Mouse (Mus musculus) neural tube, embryonic 11.5 days (tissue): Measurements from ENCODE around the gene Usp37. TPM values are rescaled to one million over a fixed set of nuclear protein-coding genes. Genes with fewer than 3 reads are reported as not detected.

Experiments used
- ATAC-seq: fragments of 200-750 bp; cut with Nextera tagmentation; 2 replicates; pipeline ENCODE4 v1.8.0; 2017; ENCODE audit warnings: moderate number of reproducible peaks, mild to moderate bottlenecking, moderate TSS enrichment, moderate library complexity; ENCODE audit not compliant: insufficient read depth, low FRiP score, low TSS enrichment
- DNase-seq: peaks from one replicate; pipeline ENCODE4 v3.0.0-alpha.2; 2015; ENCODE audit warnings: low spot score
- H3K27ac ChIP-seq: fragments of 300-500 bp; sonication (generic); 2 replicates; pipeline ENCODE4 v1.5.1; 2014; ENCODE audit warnings: low read depth, mild to moderate bottlenecking, low read length
- H3K27me3 ChIP-seq: fragments of 300-500 bp; sonication (generic); 2 replicates; pipeline ENCODE4 v1.6.1; 2014; ENCODE audit warnings: mild to moderate bottlenecking, low read length, mixed read lengths; ENCODE audit not compliant: control insufficient read depth, insufficient read depth
- H3K36me3 ChIP-seq: fragments of 300-500 bp; sonication (generic); 2 replicates; pipeline ENCODE4 v1.6.1; 2014; ENCODE audit warnings: mild to moderate bottlenecking, low read length, moderate library complexity, mixed read lengths; ENCODE audit not compliant: control insufficient read depth, insufficient read depth
- H3K4me1 ChIP-seq: fragments of 300-500 bp; sonication (generic); 2 replicates; pipeline ENCODE4 v1.6.1; 2014; ENCODE audit warnings: low read length, mixed read lengths; ENCODE audit not compliant: control insufficient read depth, insufficient read depth
- H3K4me2 ChIP-seq: fragments of 300-500 bp; sonication (generic); 2 replicates; pipeline ENCODE4 v1.6.1; 2014; ENCODE audit warnings: low read depth, mild to moderate bottlenecking, moderate library complexity
- H3K4me3 ChIP-seq: fragments of 300-500 bp; sonication (generic); 2 replicates; pipeline ENCODE4 v1.5.1; 2014; ENCODE audit warnings: low read depth, low read length
- H3K9ac ChIP-seq: fragments of 300-500 bp; sonication (generic); 2 replicates; pipeline ENCODE4 v1.6.1; 2014; ENCODE audit warnings: mild to moderate bottlenecking, low read length
- H3K9me3 ChIP-seq: fragments of 300-500 bp; sonication (generic); 2 replicates; pipeline ENCODE4 v1.6.1; 2016; ENCODE audit warnings: low read length; ENCODE audit not compliant: control insufficient read depth
- WGBS: fragments of 180-500 bp; shearing (Covaris S2); extraction: QIAGEN DNeasy Blood & Tissue Kit; methylation state at CpG from one replicate; pipeline ENCODE4 v1.1.7; 2014; 5-methylcytosine and 5-hydroxymethylcytosine counted together
- polyA plus RNA-seq: library from polyadenylated mRNA; unstranded; fragments of >200 nt; fragmentation: Nextera tagmentation; extraction: Ambion mirVana; gene quantifications from 2 replicates; pipeline ENCODE4 v1.2.1, GENCODE M21; 2014

Usp37 gene
- polyA plus RNA-seq, 1 experiment from 2014 or later = 42.6 TPM

DNA sequence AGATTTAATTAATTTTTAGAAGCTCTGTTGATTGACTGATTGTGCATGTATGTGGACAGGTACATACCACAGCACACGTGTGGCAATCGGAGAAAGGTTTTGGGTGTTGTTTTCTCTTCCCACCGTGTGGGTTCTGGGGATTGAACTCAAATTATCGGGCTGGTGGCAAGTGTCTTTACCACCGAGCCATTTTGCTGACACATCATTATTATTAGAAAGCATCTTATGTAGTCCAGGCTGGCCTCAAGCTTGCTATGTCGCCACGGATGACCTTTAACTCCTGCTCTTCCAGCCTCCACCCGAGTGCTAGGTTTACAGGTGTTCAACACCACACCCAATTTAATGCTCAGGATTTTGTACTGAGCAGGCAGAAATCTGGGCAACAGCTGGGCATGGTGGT is 131.4 kb downstream of the Usp37 start:
- H3K36me3 ChIP-seq = no peaks in the 10 kb centered on the region
- 84% methylated on average over 8 of the region's 8 CpGs for WGBS
- no peaks in the 10 kb centered on the region for H3K9me3 ChIP-seq
- DNase-seq (no peak), ATAC-seq (no peak)
- no peaks in the 10 kb centered on the region for H3K4me1 ChIP-seq
- H3K4me3 ChIP-seq = no peak overlapping the region
- no peak overlapping the region for H3K27ac ChIP-seq
- no peaks in the 10 kb centered on the region for H3K27me3 ChIP-seq
- H3K9ac ChIP-seq = no peak overlapping the region
- no peak overlapping the region for H3K4me2 ChIP-seq

DNA sequence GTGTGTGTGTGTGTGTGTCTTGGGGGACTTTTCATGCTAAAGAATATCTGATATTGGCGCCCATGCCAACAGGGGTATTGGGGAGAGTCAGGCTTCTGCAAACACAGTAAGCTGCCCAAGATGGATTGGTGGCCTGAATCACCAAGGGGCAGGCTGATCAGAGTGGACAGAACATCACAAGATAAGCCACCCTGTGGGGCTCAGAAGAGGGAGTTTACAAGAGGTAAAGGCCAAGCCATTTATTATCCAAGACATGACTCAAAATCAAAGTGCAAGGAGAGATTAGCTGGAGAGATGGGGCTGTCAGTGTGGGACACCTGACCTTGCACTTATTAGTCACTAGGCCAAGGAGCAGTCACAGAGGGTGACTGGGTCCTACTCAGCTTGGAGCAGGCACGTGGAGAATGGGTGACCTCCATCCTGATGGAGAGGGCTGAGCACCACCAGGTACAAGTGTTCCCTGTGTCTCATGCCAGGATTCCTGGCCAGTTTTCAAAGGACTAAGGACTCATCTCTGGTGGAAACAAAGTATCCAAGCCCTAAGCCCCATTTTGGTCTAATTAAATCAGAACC is 132.2 kb downstream of the Usp37 start:
- H3K27me3 ChIP-seq = no peaks in the 10 kb centered on the region
- ATAC-seq = no peak
- no peaks in the 10 kb centered on the region for H3K9me3 ChIP-seq
- H3K4me2 ChIP-seq = no peak overlapping the region
- H3K36me3 ChIP-seq = no peaks in the 10 kb centered on the region
- H3K27ac ChIP-seq = no peak overlapping the region
- WGBS = 63% methylated on average over 2 of the region's 2 CpGs
- H3K9ac ChIP-seq = no peak overlapping the region
- DNase-seq = no peak
- H3K4me3 ChIP-seq = no peak overlapping the region
- no peaks in the 10 kb centered on the region for H3K4me1 ChIP-seq

- 34% methylated on average over 15 of the region's 15 CpGs for WGBS
- Histone ChIP-seq H3K36me3 (no peaks in the 10 kb centered on the region), H3K9me3 (no peaks in the 10 kb centered on the region), H3K27ac (no peak within 1 kb of the TSS), H3K4me2 (no peak within 1 kb of the TSS), H3K4me1 (no peaks in the 10 kb centered on the region), H3K4me3 (no peak within 1 kb of the TSS), H3K9ac (no peak within 1 kb of the TSS), H3K27me3 (no peaks in the 10 kb centered on the region)
- ATAC-seq (no peak), DNase-seq (no peak)
Measured at GRCm38 (mm10) chr1:74408589-74409504, 135.2 kb downstream of the Usp37 start, which contains the start of gene Vil1. Vil1 (plus strand) TSS chr1:74409376.

GRCm38 (mm10) chr1:74404206-74404605 is 139.9 kb downstream of the Usp37 start:
- no peaks in the 10 kb centered on the region for H3K36me3 ChIP-seq
- H3K9me3 ChIP-seq = no peaks in the 10 kb centered on the region
- no peak overlapping the region for H3K4me2 ChIP-seq
- H3K4me1 ChIP-seq = no peaks in the 10 kb centered on the region
- no peak overlapping the region for H3K27ac ChIP-seq
- H3K9ac ChIP-seq = no peak overlapping the region
- H3K27me3 ChIP-seq = no peaks in the 10 kb centered on the region
- H3K4me3 ChIP-seq = no peak overlapping the region
- DNase-seq (no peak), ATAC-seq (no peak)
- WGBS = 95% methylated on average over 4 of the region's 4 CpGs

- ATAC-seq = no peak
- Histone ChIP-seq H3K4me3 (no peak overlapping the region), H3K27me3 (no peaks in the 10 kb centered on the region), H3K4me1 (no peaks in the 10 kb centered on the region), H3K27ac (no peak overlapping the region), H3K9ac (no peak overlapping the region), H3K36me3 (no peaks in the 10 kb centered on the region), H3K4me2 (no peak overlapping the region), H3K9me3 (no peaks in the 10 kb centered on the region)
- 57% methylated on average over 16 of the region's 16 CpGs for WGBS
- DNase-seq = no peak
Measured at GRCm38 (mm10) chr1:74401015-74401702, 142.9 kb downstream of the Usp37 start.

DNA sequence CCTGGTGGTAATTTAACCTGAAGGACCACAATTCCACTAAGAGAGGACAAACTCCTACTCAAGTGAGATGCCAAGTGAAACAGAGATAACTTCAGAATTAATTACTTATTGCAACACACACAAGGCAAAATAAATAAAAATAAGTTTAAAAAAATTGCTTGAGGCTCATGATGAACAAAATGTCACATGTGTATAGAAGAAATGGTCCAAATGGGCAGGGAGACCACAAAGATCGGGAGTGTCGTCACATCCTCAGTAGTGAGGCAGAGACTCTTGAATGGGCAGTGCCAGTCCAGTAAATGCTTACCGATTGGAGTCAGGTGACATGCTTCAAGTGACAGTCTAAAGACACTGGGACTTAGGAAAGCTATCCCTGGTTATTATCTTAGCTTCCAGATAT is 143.6 kb downstream of the Usp37 start:
- no peak overlapping the region for H3K27ac ChIP-seq
- WGBS = 91% methylated on average over 3 of the region's 3 CpGs
- H3K36me3 ChIP-seq = no peaks in the 10 kb centered on the region
- H3K9me3 ChIP-seq = no peaks in the 10 kb centered on the region
- ATAC-seq (no peak), DNase-seq (no peak)
- H3K9ac ChIP-seq = no peak overlapping the region
- no peaks in the 10 kb centered on the region for H3K4me1 ChIP-seq
- H3K4me2 ChIP-seq = no peak overlapping the region
- H3K27me3 ChIP-seq = no peaks in the 10 kb centered on the region
- H3K4me3 ChIP-seq = no peak overlapping the region

DNA sequence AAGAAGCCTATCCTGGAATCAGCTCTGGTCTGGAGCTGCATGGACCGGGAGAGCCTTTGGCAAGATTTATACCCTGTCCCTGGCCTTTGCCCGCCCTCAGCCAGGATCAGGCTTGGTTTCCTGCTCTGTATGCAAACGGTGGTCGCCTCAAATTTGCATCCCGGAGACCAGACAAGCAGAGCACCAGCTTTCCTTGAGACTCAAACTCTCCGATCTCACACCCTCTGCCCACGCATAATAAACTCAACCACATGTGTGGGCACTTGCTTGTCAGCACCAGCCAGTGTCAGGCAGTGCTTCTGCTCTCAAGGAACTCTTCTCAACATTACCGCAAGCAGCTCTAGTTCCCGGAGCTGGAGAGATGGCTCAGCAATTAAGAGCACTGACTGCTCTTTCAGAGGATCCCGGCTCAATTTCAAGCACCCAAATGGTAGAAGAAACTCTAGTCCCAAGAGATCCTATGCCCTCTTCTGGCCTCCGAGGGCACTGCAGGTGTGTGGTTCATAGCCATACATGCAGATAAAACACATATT is 146.1 kb downstream of the Usp37 start:
- Histone ChIP-seq H3K4me2 (peak overlapping the region; percentile 70), H3K4me3 (peak overlapping the region; percentile 42), H3K36me3 (peaks cover 7% of the 10 kb centered on the region; the same call in 1 of the 2 replicates), H3K9ac (peak overlapping the region; percentile 50), H3K9me3 (no peaks in the 10 kb centered on the region), H3K27me3 (no peaks in the 10 kb centered on the region), H3K27ac (peak overlapping the region; percentile 64), H3K4me1 (peaks cover under 1% of the 10 kb centered on the region)
- DNase-seq (peak; percentile 73), ATAC-seq (peak; percentile 57)
- WGBS = 3% methylated on average over 11 of the region's 11 CpGs

- peak; percentile 89 for ATAC-seq
Measured at GRCm38 (mm10) chr1:74397268-74397918, 146.7 kb downstream of the Usp37 start.

More at GRCm38 (mm10) chr1:74397268-74397918, 146.7 kb downstream of the Usp37 start:
- Histone ChIP-seq H3K9ac (peak overlapping the region; percentile 50), H3K27me3 (no peaks in the 10 kb centered on the region), H3K9me3 (no peaks in the 10 kb centered on the region), H3K4me1 (peaks cover 7% of the 10 kb centered on the region), H3K36me3 (peaks cover 7% of the 10 kb centered on the region; the same call in 1 of the 2 replicates), H3K4me2 (peak overlapping the region; percentile 70), H3K4me3 (peak overlapping the region; percentile 42), H3K27ac (peak overlapping the region; percentile 64)
- peak; percentile 96 for DNase-seq
- under 1% methylated on average over 41 of the region's 41 CpGs for WGBS
